In genomic region chr5:38195941-38196340, GRCm38 (mm10) we compare ENCODE assay signal across 16 mouse cellular contexts. TPM values are rescaled to one million over a fixed set of nuclear protein-coding genes. Genes with fewer than 3 reads are reported as not detected.
DNase-seq lines count a peak whose midpoint lies in the region; ATAC-seq lines count a peak whose summit lies in the region.
"Had no signal": no experiment of that assay in that cellular context is flagged by ENCODE, and none has a peak within 500 bp of the region (broad histone marks: within the 10 kb centered on the region; RNA-seq: fewer than 3 reads in every experiment).

No protein-coding gene starts in this region.

- no peak for ATAC-seq in heart, embryonic 12.5 days (ENCODE audit: insufficient number of reproducible peaks, low FRiP score)
- ATAC-seq: forebrain, embryonic 13.5 days; forebrain, embryonic 15.5 days; forebrain, postnatal 0 days had no signal

- DNase-seq in adrenal gland, adult 2 months = peak; percentile 58
- no peak for DNase-seq in adrenal gland, adult 18-20 months (ENCODE audit: low spot score in 2 of 2)
- DNase-seq in adrenal gland, postnatal 10 days = peak; percentile 25
- peak; percentile 51 for DNase-seq in adrenal gland, postnatal 14 days
- no peak for DNase-seq in urinary bladder, postnatal 10 days (ENCODE audit: low spot score)
- DNase-seq: cerebellum, adult 11-12 months; cerebellum, adult 2 months; cerebellum, adult 9-10 months; cerebellum, postnatal 10 days; cerebellum, postnatal 25 days; forebrain, postnatal 0 days had no signal

- H3K4me3 ChIP-seq in heart, embryonic 12.5 days = no peak overlapping the region
- H3K4me3 ChIP-seq: embryonic facial prominence, embryonic 10.5 days; embryonic facial prominence, embryonic 12.5 days; forebrain, embryonic 13.5 days; forebrain, embryonic 15.5 days had no signal

- peaks cover 13% of the 10 kb centered on the region for H3K36me3 ChIP-seq in heart, embryonic 12.5 days

- no peaks in the 10 kb centered on the region for H3K9me3 ChIP-seq in heart, embryonic 12.5 days (replicated peaks)
- H3K9me3 ChIP-seq: embryonic facial prominence, embryonic 10.5 days; embryonic facial prominence, embryonic 12.5 days; forebrain, embryonic 13.5 days; forebrain, embryonic 15.5 days had no signal

- H3K27me3 ChIP-seq in heart, embryonic 12.5 days (replicated peaks) = no peaks in the 10 kb centered on the region
- H3K27me3 ChIP-seq: embryonic facial prominence, embryonic 12.5 days; forebrain, embryonic 15.5 days had no signal

- no peaks in the 10 kb centered on the region for H3K4me1 ChIP-seq in heart, embryonic 12.5 days (replicated peaks)
- H3K4me1 ChIP-seq: embryonic facial prominence, embryonic 12.5 days; forebrain, embryonic 15.5 days had no signal

- H3K4me2 ChIP-seq in heart, embryonic 12.5 days = no peak overlapping the region
- H3K4me2 ChIP-seq: embryonic facial prominence, embryonic 12.5 days; forebrain, embryonic 13.5 days; forebrain, embryonic 15.5 days had no signal

- H3K9ac ChIP-seq in heart, embryonic 12.5 days = no peak overlapping the region
- H3K9ac ChIP-seq: embryonic facial prominence, embryonic 12.5 days; forebrain, embryonic 13.5 days; forebrain, embryonic 15.5 days; forebrain, postnatal 0 days had no signal

- no peak overlapping the region for H3K27ac ChIP-seq in heart, embryonic 12.5 days (ENCODE audit: poor library complexity, severe bottlenecking)
- H3K27ac ChIP-seq: embryonic facial prominence, embryonic 10.5 days; embryonic facial prominence, embryonic 12.5 days; forebrain, embryonic 13.5 days; forebrain, embryonic 15.5 days had no signal

RNA-seq across cellular contexts. Expression of gene Zbtb49, which starts 24.3 kb away (rescaled TPM):
- 1 to 10 TPM; 7.1 to 8.8 TPM for total RNA-seq in adrenal gland, adult 2 months (2021)
- polyA plus RNA-seq in adrenal gland, adult 2 months (2012; rRNA removed) = 11.1 and 11.4 TPM in 2 replicates
- 1 to 10 TPM; 7.7 to 9.4 TPM for total RNA-seq in adrenal gland, adult 18-20 months (2021)
- 10 to 100 TPM in 1 of 2 experiments, 1 to 10 TPM in 1; 7.0 to 12.4 TPM for total RNA-seq in adrenal gland, postnatal 10 days (2021)
- 9.4 and 10.3 TPM in 2 replicates for total RNA-seq in adrenal gland, postnatal 14 days (2021)
- 9.0 and 10.7 TPM in 2 replicates for polyA plus RNA-seq in heart, embryonic 12.5 days (2016; fragmentation: Nextera tagmentation; extraction: Ambion mirVana)

RNA-seq across cellular contexts. Expression of gene Lyar, which starts 24.3 kb away (rescaled TPM):
- total RNA-seq in adrenal gland, adult 2 months (2021) = 10 to 100 TPM; 16.1 to 23.6 TPM
- 1.6 and 2.5 TPM in 2 replicates for polyA plus RNA-seq in adrenal gland, adult 2 months (2012; rRNA removed)
- total RNA-seq in adrenal gland, adult 18-20 months (2021) = 10 to 100 TPM; 17.6 to 23.4 TPM
- 10 to 100 TPM; 17.4 to 23.5 TPM for total RNA-seq in adrenal gland, postnatal 10 days (2021)
- 26.5 and 27.3 TPM in 2 replicates for total RNA-seq in adrenal gland, postnatal 14 days (2021)
- 59.4 and 61.3 TPM in 2 replicates for polyA plus RNA-seq in heart, embryonic 12.5 days (2016; fragmentation: Nextera tagmentation; extraction: Ambion mirVana)

RNA-seq across cellular contexts. Expression of gene Nsg1, which starts 36.2 kb away (rescaled TPM):
- 10 to 100 TPM; 58.0 to 89.3 TPM for total RNA-seq in adrenal gland, adult 2 months (2021)
- 39.1 and 41.3 TPM in 2 replicates for polyA plus RNA-seq in adrenal gland, adult 2 months (2012; rRNA removed)
- total RNA-seq in adrenal gland, adult 18-20 months (2021) = 10 to 100 TPM; 43.5 to 71.0 TPM
- 10 to 100 TPM; 65.8 to 83.3 TPM for total RNA-seq in adrenal gland, postnatal 10 days (2021)
- total RNA-seq in adrenal gland, postnatal 14 days (2021) = 61.9 and 83.1 TPM in 2 replicates
- 16.4 and 18.6 TPM in 2 replicates for polyA plus RNA-seq in heart, embryonic 12.5 days (2016; fragmentation: Nextera tagmentation; extraction: Ambion mirVana)

Comparison
In these comparisons a context has a peak if more than half of its experiments do, and no peak if none do; other contexts are left out.
1. DNase-seq: peak in adrenal gland, adult 2 months (single experiment), adrenal gland, postnatal 10 days (single experiment) and adrenal gland, postnatal 14 days (single experiment); none in adrenal gland, adult 18-20 months (0 of 2) and urinary bladder, postnatal 10 days (single experiment).